Mouse (Mus musculus) bone marrow macrophage, adult 2 months (primary cell): Measurements from ENCODE around the gene Smyd1. TPM values are rescaled to one million over a fixed set of nuclear protein-coding genes. Genes with fewer than 3 reads are reported as not detected.

Experiments
- H3K27ac ChIP-seq: 2 replicates; pipeline ENCODE4 v1.5.1; 2012; ENCODE audit warnings: low read depth, low read length; ENCODE audit not compliant: insufficient read depth
- H3K4me1 ChIP-seq: 2 replicates; pipeline ENCODE4 v1.6.1; 2012; ENCODE audit warnings: low read length; ENCODE audit not compliant: control insufficient read depth, insufficient read depth
- H3K4me3 ChIP-seq: 2 replicates; pipeline ENCODE4 v1.5.1; 2012; ENCODE audit warnings: mild to moderate bottlenecking, low read length, moderate library complexity; ENCODE audit not compliant: insufficient read depth
- CTCF ChIP-seq: IDR thresholded peaks from 2 replicates; pipeline ENCODE4 v1.5.1; 2012; ENCODE audit warnings: low read depth, mild to moderate bottlenecking, low read length, moderate library complexity
- POLR2A ChIP-seq: IDR thresholded peaks from 2 replicates; pipeline ENCODE4 v1.6.1; 2012; ENCODE audit warnings: mild to moderate bottlenecking, low read depth, low read length, borderline replicate concordance
- polyA plus RNA-seq: library from polyadenylated mRNA; stranded (reverse); fragments of >200 nt; gene quantifications from 2 replicates; pipeline ENCODE4 v1.2.4, GENCODE M21; 2012; ENCODE audit not compliant: missing spikeins, insufficient read depth, insufficient read length

Smyd1 gene
- not detected in 2 replicates for polyA plus RNA-seq

- Histone ChIP-seq H3K4me1 (no peaks in the 10 kb centered on the region), H3K27ac (no peak within 1 kb of the TSS), H3K4me3 (no peak within 1 kb of the TSS)
- TF ChIP-seq POLR2A (no peak), CTCF (no peak)
Measured at GRCm38 (mm10) chr6:71321826-71322283, at the start of gene Smyd1. Gene Smyd1 (minus strand): TSS chr6:71322233.

- no peak overlapping the region for H3K4me3 ChIP-seq
- H3K27ac ChIP-seq: no peak overlapping the region
- TF ChIP-seq CTCF (no peak), POLR2A (no peak)
- no peaks in the 10 kb centered on the region for H3K4me1 ChIP-seq
Measured at GRCm38 (mm10) chr6:71371085-71371605, 49.1 kb upstream of the Smyd1 start.

- no peak for TF ChIP-seq CTCF
- TF ChIP-seq POLR2A: no peak
- Histone ChIP-seq H3K27ac (no peak overlapping the region), H3K4me1 (no peaks in the 10 kb centered on the region), H3K4me3 (no peak overlapping the region)
Measured at GRCm38 (mm10) chr6:71369416-71369815, 47.4 kb upstream of the Smyd1 start.

- Histone ChIP-seq H3K4me1 (no peaks in the 10 kb centered on the region), H3K4me3 (no peak overlapping the region), H3K27ac (no peak overlapping the region)
- no peak for TF ChIP-seq CTCF
- no peak for TF ChIP-seq POLR2A
Measured at GRCm38 (mm10) chr6:71363995-71364394, 42.0 kb upstream of the Smyd1 start.

- Histone ChIP-seq H3K27ac (no peak overlapping the region), H3K4me3 (no peak overlapping the region), H3K4me1 (no peaks in the 10 kb centered on the region)
- TF ChIP-seq CTCF: no peak
- no peak for TF ChIP-seq POLR2A
Measured at GRCm38 (mm10) chr6:71361156-71361670, 39.2 kb upstream of the Smyd1 start.

GRCm38 (mm10) chr6:71360751-71361150, 38.7 kb upstream of the Smyd1 start:
- Histone ChIP-seq H3K4me1 (no peaks in the 10 kb centered on the region), H3K4me3 (no peak overlapping the region), H3K27ac (no peak overlapping the region)
- TF ChIP-seq CTCF: no peak
- no peak for TF ChIP-seq POLR2A

GRCm38 (mm10) chr6:71360221-71360620, 38.2 kb upstream of the Smyd1 start:
- TF ChIP-seq POLR2A (no peak), CTCF (no peak)
- Histone ChIP-seq H3K27ac (no peak overlapping the region), H3K4me1 (no peaks in the 10 kb centered on the region), H3K4me3 (no peak overlapping the region)

- Histone ChIP-seq H3K4me1 (no peaks in the 10 kb centered on the region), H3K4me3 (no peak overlapping the region), H3K27ac (no peak overlapping the region)
- TF ChIP-seq CTCF (no peak), POLR2A (no peak)
Measured at GRCm38 (mm10) chr6:71357493-71357892, 35.5 kb upstream of the Smyd1 start.

- H3K27ac ChIP-seq: no peak overlapping the region
- H3K4me1 ChIP-seq: no peaks in the 10 kb centered on the region
- TF ChIP-seq CTCF (no peak), POLR2A (no peak)
- H3K4me3 ChIP-seq: no peak overlapping the region
Measured at GRCm38 (mm10) chr6:71353722-71354121, 31.7 kb upstream of the Smyd1 start.

GRCm38 (mm10) chr6:71352866-71353427, 30.9 kb upstream of the Smyd1 start:
- Histone ChIP-seq H3K27ac (no peak overlapping the region), H3K4me1 (no peaks in the 10 kb centered on the region), H3K4me3 (no peak overlapping the region)
- TF ChIP-seq POLR2A (no peak), CTCF (no peak)

- TF ChIP-seq CTCF (no peak), POLR2A (no peak)
- Histone ChIP-seq H3K27ac (no peak overlapping the region), H3K4me1 (no peaks in the 10 kb centered on the region), H3K4me3 (no peak overlapping the region)
Measured at GRCm38 (mm10) chr6:71352201-71352600, 30.2 kb upstream of the Smyd1 start.
